Mouse (Mus musculus): ENCODE measurements around the gene Zpld1. TPM values are rescaled to one million over a fixed set of nuclear protein-coding genes. Genes with fewer than 3 reads are reported as not detected.

Zpld1 gene
- polyA plus RNA-seq, 2 experiments: not detected

DNA sequence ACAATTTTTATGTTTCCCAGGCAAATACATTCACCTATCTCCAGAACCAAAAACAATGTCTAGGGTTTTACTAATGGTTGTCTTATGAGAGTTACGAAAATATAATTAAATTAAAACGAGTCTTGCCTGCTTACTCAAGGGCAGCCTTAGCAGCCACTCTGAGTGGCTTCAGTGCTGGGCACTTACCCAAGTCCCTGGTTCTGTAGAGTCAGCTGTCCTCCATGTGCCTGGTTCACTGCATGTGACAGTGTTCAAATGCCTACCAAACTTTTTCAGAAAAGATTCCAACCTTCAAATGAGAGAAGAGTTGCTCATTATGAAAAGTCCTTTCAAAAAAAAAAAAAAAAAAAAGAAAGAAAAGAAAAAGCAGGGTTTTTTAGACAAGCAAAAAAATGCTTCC, 15.1 kb downstream of the Zpld1 start:
- Histone ChIP-seq H3K4me1 (replicated peaks; ENCODE audit: control insufficient read depth in 2 of 2, insufficient read depth in 2 of 2, low read length in 1 of 2) (no peaks in the 10 kb centered on the region), H3K4me3 (ENCODE audit: insufficient read depth in 1 of 2, low read depth in 2 of 2, low read length in 2 of 2) (no peak overlapping the region), H3K4me2 (ENCODE audit: low read depth) (no peak overlapping the region), H3K27me3 (ENCODE audit: control insufficient read depth, insufficient read depth, low read length) (no peaks in the 10 kb centered on the region), H3K36me3 (replicated peaks; ENCODE audit: control insufficient read depth, insufficient read depth, low read depth) (no peaks in the 10 kb centered on the region), H3K9me3 (ENCODE audit: control insufficient read depth, low read length) (no peaks in the 10 kb centered on the region), H3K9ac (replicated peaks) (no peak overlapping the region), H3K27ac (no peak overlapping the region)
- TF ChIP-seq CTCF (IDR thresholded peaks at IDR 0.05; ENCODE audit: low read depth) (no peak), EP300 (IDR thresholded peaks at IDR 0.05; ENCODE audit: low read depth) (no peak)
- ATAC-seq (ENCODE audit: insufficient read depth) (no peak), DNase-seq (ENCODE audit: low read depth in 3 of 3, low spot score in 3 of 3) (no peak)
- 41% methylated on average over 2 of the region's 2 CpGs for WGBS (ENCODE audit: insufficient replicate concordance)

DNA sequence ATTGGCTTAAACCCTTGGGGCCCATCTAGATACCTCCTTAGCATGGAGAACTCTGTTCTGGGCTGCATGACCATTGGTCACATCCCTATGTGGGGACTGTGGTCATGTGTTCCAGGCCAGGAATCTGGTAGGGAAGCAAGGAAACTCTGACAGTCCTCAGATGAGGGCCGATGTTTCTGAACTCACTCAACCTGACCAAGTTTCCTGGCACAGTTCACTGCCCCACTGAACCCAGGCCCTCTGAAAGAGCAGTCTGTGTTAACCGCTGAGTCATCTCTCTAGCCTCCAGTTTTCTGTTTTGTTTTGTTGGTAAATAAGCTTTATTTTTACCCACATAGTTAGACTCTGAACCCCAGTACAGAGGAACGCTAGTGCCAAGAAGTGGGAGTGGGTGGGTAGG, 20.3 kb downstream of the Zpld1 start:
- H3K4me3 ChIP-seq (ENCODE audit: insufficient read depth in 1 of 2, low read depth in 2 of 2, low read length in 2 of 2): no peak overlapping the region
- H3K4me2 ChIP-seq (ENCODE audit: low read depth): no peak overlapping the region
- H3K9ac ChIP-seq (replicated peaks): no peak overlapping the region
- DNase-seq (ENCODE audit: low read depth in 3 of 3, low spot score in 3 of 3) (no peak), ATAC-seq (ENCODE audit: insufficient read depth) (no peak)
- no peak for TF ChIP-seq CTCF (IDR thresholded peaks at IDR 0.05; ENCODE audit: low read depth)
- no peak for TF ChIP-seq EP300 (IDR thresholded peaks at IDR 0.05; ENCODE audit: low read depth)
- H3K4me1 ChIP-seq (replicated peaks; ENCODE audit: control insufficient read depth in 2 of 2, insufficient read depth in 2 of 2, low read length in 1 of 2): no peaks in the 10 kb centered on the region
- H3K27me3 ChIP-seq (ENCODE audit: control insufficient read depth, insufficient read depth, low read length): no peaks in the 10 kb centered on the region
- no peaks in the 10 kb centered on the region for H3K36me3 ChIP-seq (replicated peaks; ENCODE audit: control insufficient read depth, insufficient read depth, low read depth)
- no peak overlapping the region for H3K27ac ChIP-seq
- no peaks in the 10 kb centered on the region for H3K9me3 ChIP-seq (ENCODE audit: control insufficient read depth, low read length)
- 58% methylated on average over 3 of the region's 3 CpGs for WGBS (ENCODE audit: insufficient replicate concordance)

DNA sequence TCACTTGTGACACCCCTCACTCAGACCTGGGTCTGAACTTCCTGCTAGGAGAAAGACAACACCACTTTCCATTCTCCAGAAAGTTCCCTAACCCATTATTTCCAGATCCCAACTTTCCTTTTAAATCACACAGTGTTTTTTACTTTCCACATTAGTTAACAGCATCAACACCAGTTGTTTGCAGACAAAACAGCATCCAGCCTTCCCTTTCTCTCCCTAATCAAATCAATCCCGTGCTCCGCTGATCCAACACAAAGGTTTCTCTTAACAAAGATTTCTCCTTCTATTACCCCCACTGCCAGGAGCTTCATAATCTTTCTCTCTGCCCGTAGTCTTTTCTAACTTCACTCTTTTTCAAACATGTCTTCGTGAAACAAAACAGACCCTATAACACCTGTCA, 32.5 kb downstream of the Zpld1 start:
- Histone ChIP-seq H3K27ac (no peak overlapping the region), H3K36me3 (replicated peaks; ENCODE audit: control insufficient read depth, insufficient read depth, low read depth) (no peaks in the 10 kb centered on the region), H3K4me2 (ENCODE audit: low read depth) (no peak overlapping the region), H3K27me3 (ENCODE audit: control insufficient read depth, insufficient read depth, low read length) (no peaks in the 10 kb centered on the region), H3K9ac (replicated peaks) (no peak overlapping the region), H3K4me3 (ENCODE audit: insufficient read depth in 1 of 2, low read depth in 2 of 2, low read length in 2 of 2) (no peak overlapping the region), H3K9me3 (ENCODE audit: control insufficient read depth, low read length) (no peaks in the 10 kb centered on the region), H3K4me1 (replicated peaks; ENCODE audit: control insufficient read depth in 2 of 2, insufficient read depth in 2 of 2, low read length in 1 of 2) (no peaks in the 10 kb centered on the region)
- no peak for ATAC-seq (ENCODE audit: insufficient read depth)
- no peak for TF ChIP-seq CTCF (IDR thresholded peaks at IDR 0.05; ENCODE audit: low read depth)
- TF ChIP-seq EP300 (IDR thresholded peaks at IDR 0.05; ENCODE audit: low read depth): no peak
- WGBS (ENCODE audit: insufficient replicate concordance): 50% methylated on average over 4 of the region's 4 CpGs
- DNase-seq (ENCODE audit: low read depth in 3 of 3, low spot score in 3 of 3): no peak

DNA sequence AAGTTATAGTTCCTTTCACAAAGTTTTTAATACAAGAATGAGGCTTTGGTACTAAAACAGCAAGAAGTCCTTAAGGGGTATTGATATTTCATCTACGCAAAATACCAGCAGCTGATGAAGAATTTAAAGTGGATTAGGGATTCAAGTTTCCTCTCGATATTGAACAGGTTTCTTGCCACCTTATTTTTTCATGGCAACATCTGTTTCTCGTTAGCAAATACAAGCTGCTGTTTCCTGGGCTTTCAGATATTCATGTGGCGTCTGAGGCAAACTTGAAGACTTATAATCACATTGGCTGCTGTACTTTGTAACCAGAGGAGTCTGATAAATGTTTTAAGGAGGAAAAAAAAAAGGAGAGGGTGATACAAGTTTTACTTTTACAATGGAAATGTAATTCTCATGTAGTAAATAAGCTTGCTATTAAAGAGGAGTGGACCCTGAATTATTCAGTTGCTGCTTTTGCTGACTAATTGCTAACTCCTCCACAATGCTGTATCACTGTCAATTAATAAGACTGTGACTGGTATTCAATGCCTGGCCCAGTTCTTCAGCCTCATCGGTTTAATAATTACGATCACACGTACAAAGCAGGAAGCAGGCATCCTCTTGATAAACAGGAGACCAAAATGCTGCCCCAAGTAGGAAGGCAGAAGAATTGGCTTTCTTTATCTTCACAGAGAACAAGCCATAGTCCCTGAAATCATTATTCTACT, 36.8 kb downstream of the Zpld1 start:
- ATAC-seq (ENCODE audit: insufficient read depth) (no peak), DNase-seq (ENCODE audit: low read depth in 3 of 3, low spot score in 3 of 3) (no peak)
- Histone ChIP-seq H3K4me2 (ENCODE audit: low read depth) (no peak overlapping the region), H3K27ac (no peak overlapping the region), H3K4me1 (replicated peaks; ENCODE audit: control insufficient read depth in 2 of 2, insufficient read depth in 2 of 2, low read length in 1 of 2) (no peaks in the 10 kb centered on the region), H3K36me3 (replicated peaks; ENCODE audit: control insufficient read depth, insufficient read depth, low read depth) (no peaks in the 10 kb centered on the region), H3K4me3 (ENCODE audit: insufficient read depth in 1 of 2, low read depth in 2 of 2, low read length in 2 of 2) (no peak overlapping the region), H3K9me3 (ENCODE audit: control insufficient read depth, low read length) (no peaks in the 10 kb centered on the region), H3K9ac (replicated peaks) (no peak overlapping the region), H3K27me3 (ENCODE audit: control insufficient read depth, insufficient read depth, low read length) (no peaks in the 10 kb centered on the region)
- TF ChIP-seq EP300 (IDR thresholded peaks at IDR 0.05; ENCODE audit: low read depth): no peak
- WGBS (ENCODE audit: insufficient replicate concordance): 45% methylated on average over 7 of the region's 7 CpGs

DNA sequence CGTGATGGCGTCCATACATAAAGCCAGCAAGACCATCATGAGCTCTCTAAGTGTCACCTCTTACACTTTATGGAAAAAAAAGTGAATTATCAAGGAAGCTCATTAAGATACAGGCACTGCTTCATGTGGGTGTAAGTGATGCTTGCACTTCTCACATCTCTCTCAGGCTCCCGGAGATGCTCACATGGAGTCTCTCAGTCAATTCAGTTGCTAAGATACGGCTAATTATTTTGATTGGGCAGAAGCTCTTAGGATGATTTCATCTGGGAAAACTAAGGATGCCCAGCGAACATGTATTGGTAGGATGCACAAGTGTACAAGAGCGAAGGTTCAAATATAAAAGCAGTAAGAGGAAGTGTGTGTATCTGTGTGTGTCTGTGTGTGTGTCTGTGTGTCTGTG, 38.1 kb downstream of the Zpld1 start:
- Histone ChIP-seq H3K27me3 (ENCODE audit: control insufficient read depth, insufficient read depth, low read length) (no peaks in the 10 kb centered on the region), H3K9me3 (ENCODE audit: control insufficient read depth, low read length) (no peaks in the 10 kb centered on the region), H3K36me3 (replicated peaks; ENCODE audit: control insufficient read depth, insufficient read depth, low read depth) (no peaks in the 10 kb centered on the region), H3K27ac (no peak overlapping the region), H3K9ac (replicated peaks) (no peak overlapping the region), H3K4me3 (ENCODE audit: insufficient read depth in 1 of 2, low read depth in 2 of 2, low read length in 2 of 2) (no peak overlapping the region), H3K4me1 (replicated peaks; ENCODE audit: control insufficient read depth in 2 of 2, insufficient read depth in 2 of 2, low read length in 1 of 2) (no peaks in the 10 kb centered on the region), H3K4me2 (ENCODE audit: low read depth) (no peak overlapping the region)
- WGBS (ENCODE audit: insufficient replicate concordance): 68% methylated on average over 6 of the region's 6 CpGs
- DNase-seq (ENCODE audit: low read depth in 3 of 3, low spot score in 3 of 3) (no peak), ATAC-seq (ENCODE audit: insufficient read depth) (no peak)
- TF ChIP-seq EP300 (IDR thresholded peaks at IDR 0.05; ENCODE audit: low read depth): no peak
- TF ChIP-seq CTCF (IDR thresholded peaks at IDR 0.05; ENCODE audit: low read depth): no peak

All from liver, embryonic 14.5 days (tissue).